Mouse (Mus musculus): ENCODE measurements around the gene Prpsap1. TPM values are rescaled to one million over a fixed set of nuclear protein-coding genes. Genes with fewer than 3 reads are reported as not detected.

Prpsap1 gene
- total and polyA plus RNA-seq, 3 experiments: 79.8 to 114 (median 114) TPM

DNA sequence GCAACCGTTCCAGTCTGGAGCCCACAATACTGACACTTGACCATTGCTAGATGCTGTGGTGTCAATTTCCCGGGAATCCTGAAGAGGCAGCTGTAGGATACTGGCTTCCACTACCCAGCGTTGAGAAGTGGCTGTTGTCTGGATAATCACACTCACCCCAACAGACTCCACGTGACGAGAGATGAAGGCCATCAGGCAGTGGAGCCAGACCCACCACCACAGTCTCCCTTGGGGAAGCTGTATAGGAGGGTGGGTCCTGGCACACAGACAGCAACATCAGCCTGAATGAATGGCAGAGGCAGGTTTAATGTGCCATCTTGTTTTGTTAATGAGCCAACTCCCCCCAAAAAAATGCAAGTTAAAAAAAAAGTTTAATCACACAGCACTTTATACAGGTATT lies 43.4 kb upstream of the Prpsap1 start:
- in situ Hi-C loops (cut with MboI; ENCODE audit: low pct_ligation_motif_present, low pct_unique_long_range_greater_than_20kb, low sequenced_read_pairs) (loop anchor here (10.0 kb wide), 1 partner anchor 213 kb away; no protein-coding TSS in a partner anchor), dilution Hi-C loops (cut with MboI; ENCODE audit: extremely low pct_ligation_motif_present, extremely low pct_unique_long_range_greater_than_20kb, low sequenced_read_pairs) (no loop called here)
- H3K36me3 ChIP-seq (replicated peaks in 1 of 2; ENCODE audit: control insufficient read depth in 1 of 2, insufficient read depth in 1 of 2, low read length in 1 of 2): peaks cover 45 to 66% of the 10 kb centered on the region in 2 experiments
- H3K27ac ChIP-seq (ENCODE audit: insufficient read depth, low read depth): no peak overlapping the region
- no peak overlapping the region for H3K9ac ChIP-seq (ENCODE audit: insufficient read depth, low read depth)
- peaks cover 18% of the 10 kb centered on the region for H3K27me3 ChIP-seq (replicated peaks)
- no peak overlapping the region for H3K4me2 ChIP-seq (ENCODE audit: insufficient read depth, low read depth, poor library complexity, severe bottlenecking)
- H3K4me1 ChIP-seq (ENCODE audit: control insufficient read depth in 1 of 2, insufficient read depth in 2 of 2): peaks cover 0 to 19% of the 10 kb centered on the region in 2 experiments; a peak in 2 of 4 replicates
- no peaks in the 10 kb centered on the region for H3K9me3 ChIP-seq (replicated peaks; ENCODE audit: low read length)
- no peak for TF ChIP-seq RCOR1 (conservative IDR thresholded peaks at IDR 0.05; ENCODE audit: low read depth, low read length)
- no peak for TF ChIP-seq E2F4 (IDR thresholded peaks at IDR 0.05; ENCODE audit: insufficient replicate concordance, low read depth, low read length)
- no peak for TF ChIP-seq CHD2 (IDR thresholded peaks at IDR 0.05; ENCODE audit: low read length)
- TF ChIP-seq MAX (IDR thresholded peaks at IDR 0.05; ENCODE audit: low read length): no peak
- TF ChIP-seq JUN (IDR thresholded peaks at IDR 0.05; ENCODE audit: insufficient read depth, low read depth, low read length): no peak
- no peak for TF ChIP-seq TBP (conservative IDR thresholded peaks at IDR 0.05; ENCODE audit: low read depth, low read length)
- no peak for TF ChIP-seq ZMIZ1 (IDR thresholded peaks at IDR 0.05; ENCODE audit: low read depth, low read length)
- no peak for TF ChIP-seq POLR2AphosphoS2 (IDR thresholded peaks at IDR 0.05; ENCODE audit: low read depth, low read length)
- no peak for TF ChIP-seq ELF1 (IDR thresholded peaks at IDR 0.05; ENCODE audit: low read depth, low read length)
- TF ChIP-seq PAX5 (IDR thresholded peaks at IDR 0.05; ENCODE audit: low read length): no peak
- TF ChIP-seq CTCF (conservative IDR thresholded peaks at IDR 0.05 in 1 of 2, IDR thresholded peaks at IDR 0.05 in 1 of 2; ENCODE audit: low read depth in 2 of 2, low read length in 2 of 2): no peak
- TF ChIP-seq MYC (IDR thresholded peaks at IDR 0.05; ENCODE audit: low read depth, low read length): no peak
- TF ChIP-seq ZC3H11A (IDR thresholded peaks at IDR 0.05; ENCODE audit: low read depth, low read length): no peak
- no peak for DNase-seq (ENCODE audit: extremely low read depth)
- no peak overlapping the region for H3K4me3 ChIP-seq (replicated peaks in 1 of 3; ENCODE audit: low read depth in 2 of 3, low read length in 2 of 3, poor library complexity in 1 of 3)
- H3K79me2 ChIP-seq (replicated peaks; ENCODE audit: control insufficient read depth, extremely low read depth, insufficient read depth, poor library complexity, severe bottlenecking): no peaks in the 10 kb centered on the region

DNA sequence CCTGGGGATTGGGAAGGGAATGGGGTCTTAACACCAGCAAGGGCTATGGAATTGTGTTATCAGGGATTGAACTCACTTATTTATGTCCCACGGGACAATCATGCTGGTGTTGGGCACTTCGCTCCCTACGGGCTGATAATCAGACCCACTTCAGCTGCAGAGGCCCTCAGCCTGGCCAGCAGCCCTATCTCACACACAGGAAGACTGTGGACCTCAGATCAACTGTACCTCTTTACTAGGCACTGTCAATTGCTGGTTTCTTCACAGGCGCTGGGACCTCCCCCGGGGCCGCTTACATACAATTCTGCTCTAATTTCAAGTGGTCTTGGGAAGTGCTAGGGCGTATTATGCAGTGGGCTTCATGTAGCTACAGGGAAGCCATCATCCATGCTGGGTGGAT lies 42.7 kb upstream of the Prpsap1 start:
- dilution Hi-C loops (cut with MboI; ENCODE audit: extremely low pct_ligation_motif_present, extremely low pct_unique_long_range_greater_than_20kb, low sequenced_read_pairs): no loop called here
- Histone ChIP-seq H3K4me2 (ENCODE audit: insufficient read depth, low read depth, poor library complexity, severe bottlenecking) (no peak overlapping the region), H3K79me2 (replicated peaks; ENCODE audit: control insufficient read depth, extremely low read depth, insufficient read depth, poor library complexity, severe bottlenecking) (no peaks in the 10 kb centered on the region), H3K27ac (ENCODE audit: insufficient read depth, low read depth) (no peak overlapping the region), H3K4me1 (ENCODE audit: control insufficient read depth in 1 of 2, insufficient read depth in 2 of 2) (peaks cover 2 to 26% of the 10 kb centered on the region in 2 experiments; a peak in 3 of 4 replicates), H3K36me3 (replicated peaks in 1 of 2; ENCODE audit: control insufficient read depth in 1 of 2, insufficient read depth in 1 of 2, low read length in 1 of 2) (peaks cover 38 to 59% of the 10 kb centered on the region in 2 experiments), H3K4me3 (replicated peaks in 1 of 3; ENCODE audit: low read depth in 2 of 3, low read length in 2 of 3, poor library complexity in 1 of 3) (no peak overlapping the region), H3K27me3 (replicated peaks) (peaks cover 25% of the 10 kb centered on the region), H3K9ac (ENCODE audit: insufficient read depth, low read depth) (no peak overlapping the region), H3K9me3 (replicated peaks; ENCODE audit: low read length) (no peaks in the 10 kb centered on the region)
- DNase-seq (ENCODE audit: extremely low read depth): no peak
- in situ Hi-C loops (cut with MboI; ENCODE audit: low pct_ligation_motif_present, low pct_unique_long_range_greater_than_20kb, low sequenced_read_pairs): loop anchor here (10.0 kb wide), 1 partner anchor 212 kb away; no protein-coding TSS in a partner anchor
- TF ChIP-seq E2F4 (IDR thresholded peaks at IDR 0.05; ENCODE audit: insufficient replicate concordance, low read depth, low read length): no peak
- TF ChIP-seq JUND (conservative IDR thresholded peaks at IDR 0.05; ENCODE audit: low read depth, low read length): no peak
- no peak for TF ChIP-seq PAX5 (IDR thresholded peaks at IDR 0.05; ENCODE audit: low read length)
- TF ChIP-seq CHD2 (IDR thresholded peaks at IDR 0.05; ENCODE audit: low read length): no peak
- TF ChIP-seq CTCF (conservative IDR thresholded peaks at IDR 0.05 in 1 of 2, IDR thresholded peaks at IDR 0.05 in 1 of 2; ENCODE audit: low read depth in 2 of 2, low read length in 2 of 2): no peak
- TF ChIP-seq GABPA (IDR thresholded peaks at IDR 0.05; ENCODE audit: insufficient replicate concordance, low read depth, low read length): no peak
- no peak for TF ChIP-seq ETS1 (conservative IDR thresholded peaks at IDR 0.05; ENCODE audit: low read depth, low read length)
- TF ChIP-seq IRF4 (IDR thresholded peaks at IDR 0.05; ENCODE audit: low read depth, low read length): no peak
- TF ChIP-seq ZMIZ1 (IDR thresholded peaks at IDR 0.05; ENCODE audit: low read depth, low read length): no peak
- no peak for TF ChIP-seq MAZ (IDR thresholded peaks at IDR 0.05; ENCODE audit: low read depth, low read length)
- TF ChIP-seq HCFC1 (IDR thresholded peaks at IDR 0.05; ENCODE audit: low read depth, low read length): no peak
- no peak for TF ChIP-seq RAD21 (IDR thresholded peaks at IDR 0.05; ENCODE audit: low read depth, low read length)
- no peak for TF ChIP-seq MXI1 (IDR thresholded peaks at IDR 0.05; ENCODE audit: low read depth, low read length)
- TF ChIP-seq BHLHE40 (IDR thresholded peaks at IDR 0.05; ENCODE audit: low read depth, low read length): no peak
- no peak for TF ChIP-seq ZNF384 (IDR thresholded peaks at IDR 0.05; ENCODE audit: low read depth, low read length)
- TF ChIP-seq MAFK (IDR thresholded peaks at IDR 0.05; ENCODE audit: insufficient replicate concordance, low read length): no peak

Measured in CH12.LX (cell line).